Mouse (Mus musculus): ENCODE results near the gene Fam228b.
"Not testable (repeated sequence)": the region's sequence is repeated elsewhere in the genome, so short reads cannot be mapped to it uniquely, and the experiment has no call there.

The Fam228b gene

GRCm38 (mm10) chr12:4742183-4742582, 26.9 kb downstream of the Fam228b start:
- no peak for DNase-seq (ENCODE audit: low read depth)

- DNase-seq (ENCODE audit: low read depth) = no peak
These were observed 28.2 kb downstream of the Fam228b start for GRCm38 (mm10) chr12:4740823-4741222.

GRCm38 (mm10) chr12:4738031-4738576, 31.0 kb downstream of the Fam228b start, which contains the start of gene Fam228a:
TSS of gene Fam228a (minus strand) at chr12:4738430.
- no peak for DNase-seq (ENCODE audit: low read depth)

- DNase-seq (ENCODE audit: low read depth) = no peak
These were observed 36.7 kb downstream of the Fam228b start for GRCm38 (mm10) chr12:4732332-4732731.

- DNase-seq (ENCODE audit: low read depth) = no peak
These were observed 37.4 kb downstream of the Fam228b start for GRCm38 (mm10) chr12:4731629-4732028.

GRCm38 (mm10) chr12:4729165-4729564, 39.9 kb downstream of the Fam228b start:
- no peak for DNase-seq (ENCODE audit: low read depth)

- DNase-seq (ENCODE audit: low read depth) = peak; percentile 79
These were observed 49.0 kb downstream of the Fam228b start for GRCm38 (mm10) chr12:4719762-4720754.

GRCm38 (mm10) chr12:4719066-4719761, 49.9 kb downstream of the Fam228b start:
- DNase-seq (ENCODE audit: low read depth) = no peak

- peak; percentile 72 for DNase-seq (ENCODE audit: low read depth)
These were observed 51.6 kb downstream of the Fam228b start for GRCm38 (mm10) chr12:4717417-4717816.

GRCm38 (mm10) chr12:4715606-4716005, 53.5 kb downstream of the Fam228b start:
- DNase-seq (ENCODE audit: low read depth) = no peak

- DNase-seq (ENCODE audit: low read depth) = no peak
These were observed 55.7 kb downstream of the Fam228b start for GRCm38 (mm10) chr12:4713361-4713760.

GRCm38 (mm10) chr12:4709926-4710325, 59.1 kb downstream of the Fam228b start:
- DNase-seq (ENCODE audit: low read depth) = no peak

- no peak for DNase-seq (ENCODE audit: low read depth)
These were observed 60.0 kb downstream of the Fam228b start for GRCm38 (mm10) chr12:4708881-4709604.

- DNase-seq (ENCODE audit: low read depth) = no peak
These were observed 60.8 kb downstream of the Fam228b start for GRCm38 (mm10) chr12:4708296-4708695.

- DNase-seq (ENCODE audit: low read depth) = no peak
These were observed 61.5 kb downstream of the Fam228b start for GRCm38 (mm10) chr12:4707488-4708017.

- DNase-seq (ENCODE audit: low read depth) = no peak
These were observed 62.2 kb downstream of the Fam228b start for GRCm38 (mm10) chr12:4706901-4707300.

GRCm38 (mm10) chr12:4706175-4706574, 62.9 kb downstream of the Fam228b start:
- no peak for DNase-seq (ENCODE audit: low read depth)

- not testable (repeated sequence) for DNase-seq (ENCODE audit: low read depth)
These were observed 63.4 kb downstream of the Fam228b start for GRCm38 (mm10) chr12:4705626-4706025.

GRCm38 (mm10) chr12:4694534-4694933, 74.5 kb downstream of the Fam228b start:
- no peak for DNase-seq (ENCODE audit: low read depth)

GRCm38 (mm10) chr12:4691193-4691592, 77.9 kb downstream of the Fam228b start:
- no peak for DNase-seq (ENCODE audit: low read depth)
